Mouse (Mus musculus) layer of hippocampus, adult 8-10 months (tissue): ENCODE measurements around the gene Hoxa10. TPM values are rescaled to one million over a fixed set of nuclear protein-coding genes. Genes with fewer than 3 reads are reported as not detected.

ENCODE experiments used
- DNase-seq, 2 experiments: peaks; one replicate each; pipeline ENCODE4 v3.0.0; 2022; ENCODE audit warnings: low spot score in 2 of 2
- total RNA-seq, 4 experiments: library from RNA; stranded (reverse); gene quantifications; 2 replicates each; pipeline ENCODE4 v1.2.4; 2022

The Hoxa10 gene
- total RNA-seq = not detected

- no peak for DNase-seq
These were observed at the start of gene Hoxa10 for GRCm38 (mm10) chr6:52240389-52241000. TSS of gene Hoxa10 (minus strand) at chr6:52240854.

DNA sequence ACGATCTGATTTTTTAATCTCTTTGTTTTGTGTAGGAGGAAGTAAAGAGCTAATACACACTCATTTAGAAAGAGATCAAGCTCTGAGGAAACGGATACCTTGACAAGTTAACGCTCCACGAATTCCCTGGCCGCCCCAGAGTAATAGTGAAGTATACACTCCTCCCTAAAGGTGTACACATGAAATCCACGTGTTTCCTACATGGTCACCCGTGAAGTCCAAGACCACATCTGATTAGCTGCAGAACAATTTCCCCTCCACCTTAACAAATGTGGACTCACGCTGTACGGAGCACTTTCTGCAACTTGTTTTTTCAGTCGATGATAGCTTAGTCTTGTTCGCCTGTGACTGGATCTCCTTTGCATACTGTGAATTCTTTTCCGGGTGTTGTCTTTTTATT lies 49.5 kb upstream of the Hoxa10 start:
- no peak for DNase-seq

DNA sequence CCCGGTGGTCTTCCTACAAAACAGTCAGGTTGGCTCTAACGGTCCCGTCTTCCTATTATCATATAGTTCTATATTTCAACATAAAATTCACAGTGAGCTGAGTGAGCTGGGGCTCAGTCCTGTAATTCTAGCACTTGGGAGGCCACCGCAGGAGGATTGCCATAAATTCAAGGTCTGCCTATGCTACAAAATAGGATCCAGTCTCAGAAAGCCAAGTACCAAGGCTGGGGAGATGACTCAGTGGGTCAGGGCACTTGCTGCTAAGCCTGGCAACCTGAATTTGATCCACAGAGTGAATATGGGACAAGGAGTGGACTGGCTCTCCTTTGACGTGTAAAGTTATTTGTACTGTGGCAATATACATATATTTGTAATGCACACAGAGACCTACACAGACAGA lies 43.2 kb upstream of the Hoxa10 start:
- DNase-seq = no peak

DNA sequence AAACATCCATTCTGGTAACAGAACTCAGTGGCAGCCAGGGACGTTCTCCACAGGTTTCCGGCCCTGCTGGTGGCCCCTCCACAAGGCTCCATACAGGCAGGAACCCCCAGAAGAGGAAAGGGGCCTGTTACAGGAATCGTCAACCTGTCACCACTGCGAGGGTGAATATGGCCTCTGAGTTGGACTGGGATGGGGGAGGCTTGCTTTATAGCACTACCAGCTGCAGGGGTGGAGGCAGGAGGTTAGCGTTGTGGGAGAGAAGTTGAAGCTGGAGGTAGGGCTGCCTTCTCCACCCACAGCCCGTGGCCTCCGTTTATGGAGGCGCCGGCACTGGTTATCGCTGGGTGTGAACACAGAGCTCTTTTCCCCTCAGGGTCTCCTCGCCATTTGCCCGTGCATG lies 40.4 kb upstream of the Hoxa10 start:
- no peak for DNase-seq

DNA sequence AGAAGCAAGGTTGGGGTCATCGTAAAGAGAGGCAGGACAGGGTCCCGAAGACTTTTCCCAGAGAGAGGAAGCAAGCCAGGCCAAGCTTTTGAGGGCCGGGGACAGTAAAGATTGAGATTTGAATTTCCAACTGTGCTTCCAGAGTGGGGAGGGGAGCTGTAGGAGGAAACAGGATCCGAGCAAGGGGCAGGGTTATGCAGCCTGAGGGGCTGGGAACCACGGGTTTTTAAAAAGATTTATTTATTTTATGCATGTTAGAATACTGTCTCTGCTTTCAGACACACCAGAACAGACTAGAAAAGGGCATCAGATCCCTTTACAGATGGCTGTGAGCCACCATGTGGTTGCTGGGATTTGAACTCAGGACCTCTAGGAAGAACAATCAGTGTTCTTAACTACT lies 36.3 kb upstream of the Hoxa10 start:
- DNase-seq = no peak

DNA sequence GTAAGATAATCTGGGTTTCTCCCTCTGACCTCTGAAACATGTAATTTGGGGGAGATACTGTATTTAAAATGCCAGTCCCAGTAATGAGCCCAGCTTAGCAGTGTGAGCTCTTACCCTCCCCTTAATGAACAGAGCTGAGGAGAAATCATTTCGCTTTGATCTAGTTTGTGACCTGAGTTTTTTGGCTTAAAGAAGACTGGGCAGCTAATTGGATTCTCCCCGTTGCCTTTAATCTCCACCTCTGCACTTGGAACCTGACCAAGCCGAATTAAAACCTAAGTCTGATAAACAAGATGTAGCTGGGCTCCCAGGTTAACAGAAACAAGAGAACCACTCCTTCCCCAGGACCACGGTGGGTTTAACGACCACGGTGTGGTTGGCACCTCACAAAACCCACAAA lies 35.7 kb upstream of the Hoxa10 start:
- DNase-seq = no peak

DNA sequence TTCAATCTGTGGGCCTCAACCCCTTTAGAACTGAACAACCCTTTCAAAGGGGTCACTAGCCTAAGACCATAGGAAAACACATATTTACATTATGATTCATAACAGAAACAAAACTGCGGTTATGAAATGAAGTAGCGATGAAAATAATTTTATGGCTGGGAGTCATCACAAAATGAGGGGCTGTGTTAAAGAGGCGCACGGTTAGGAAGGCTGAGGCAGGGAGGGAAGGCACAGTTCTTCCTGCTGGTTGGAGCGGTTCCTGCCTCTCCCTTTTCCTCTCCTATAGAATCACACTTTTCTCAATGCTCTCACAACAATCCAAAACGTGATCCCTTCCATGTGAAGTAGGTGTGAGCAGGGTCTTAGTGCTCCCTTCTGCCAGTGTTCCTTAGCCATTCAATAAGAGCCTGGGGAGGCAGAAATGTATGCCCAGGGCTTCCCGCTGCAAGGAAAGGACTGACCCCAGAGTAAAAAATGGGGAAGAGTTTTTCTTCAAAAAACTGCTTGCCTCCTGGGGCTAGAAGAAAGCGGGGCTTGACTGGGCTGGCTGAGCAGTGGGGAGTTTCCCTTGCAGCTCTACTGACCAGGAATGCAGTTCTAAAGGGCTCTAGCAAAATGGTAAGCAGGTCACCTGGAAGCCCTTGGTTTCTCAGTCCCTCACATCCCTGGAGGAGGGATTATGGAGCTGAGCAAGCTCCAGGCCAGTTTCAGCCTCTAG lies 35.1 kb upstream of the Hoxa10 start:
- DNase-seq = no peak

- no peak for DNase-seq
These were observed 33.9 kb upstream of the Hoxa10 start for GRCm38 (mm10) chr6:52274576-52274975.

DNA sequence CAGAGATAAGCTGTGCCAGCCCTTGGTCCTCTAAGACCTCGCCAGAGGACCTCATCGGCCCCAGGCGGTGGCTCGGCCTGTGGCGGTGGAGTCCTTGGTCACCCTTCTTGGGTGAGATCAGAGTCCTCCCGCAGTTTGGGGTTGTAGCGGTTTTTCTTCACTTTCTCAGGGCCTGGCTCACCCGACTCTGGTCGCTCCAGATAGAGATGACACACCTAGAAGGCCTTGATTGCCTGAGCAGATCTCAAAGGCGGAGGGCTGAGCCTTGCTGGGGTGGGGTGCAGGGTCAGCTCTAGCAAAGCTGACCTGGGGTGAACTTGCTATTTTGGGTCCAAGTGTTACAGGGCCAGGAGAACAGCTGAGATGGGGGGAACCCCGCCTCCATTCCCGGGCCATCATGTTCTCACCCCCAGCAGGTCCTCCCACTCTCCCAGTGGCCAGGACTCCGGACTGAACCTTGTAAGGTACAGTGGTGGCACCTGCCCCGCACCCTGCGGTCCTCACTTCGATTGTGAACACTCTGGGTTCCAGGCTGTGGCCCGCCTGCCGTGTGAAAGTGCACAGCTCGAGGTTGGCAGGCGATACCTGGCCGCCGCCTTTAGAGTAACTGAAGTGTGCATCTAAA lies 33.1 kb upstream of the Hoxa10 start:
- DNase-seq = no peak

GRCm38 (mm10) chr6:52272766-52273655 lies 32.4 kb upstream of the Hoxa10 start:
- DNase-seq = no peak

GRCm38 (mm10) chr6:52270494-52271480 lies 30.1 kb upstream of the Hoxa10 start:
- peak in 1 of 2 experiments; percentile 58 for DNase-seq

DNA sequence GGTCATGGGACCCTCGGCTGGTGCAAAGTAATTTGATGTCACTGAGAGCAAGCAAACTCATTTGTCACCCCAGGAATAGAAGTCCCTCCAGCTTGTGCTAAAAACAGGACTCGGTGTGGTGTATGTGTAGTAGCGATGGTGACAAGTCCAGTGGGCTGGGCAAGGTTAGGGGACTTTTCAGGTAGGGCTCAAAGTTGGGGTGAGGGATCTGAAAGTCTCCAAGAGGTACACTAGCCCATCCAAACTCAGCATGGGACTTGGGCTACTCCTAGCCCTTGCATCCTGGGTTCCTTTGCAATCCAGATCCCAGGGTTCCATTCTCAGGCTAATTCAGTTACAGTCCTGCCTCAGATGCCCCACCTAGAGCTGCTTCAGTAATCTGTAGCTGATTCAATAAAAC lies 28.1 kb upstream of the Hoxa10 start:
- no peak for DNase-seq

DNA sequence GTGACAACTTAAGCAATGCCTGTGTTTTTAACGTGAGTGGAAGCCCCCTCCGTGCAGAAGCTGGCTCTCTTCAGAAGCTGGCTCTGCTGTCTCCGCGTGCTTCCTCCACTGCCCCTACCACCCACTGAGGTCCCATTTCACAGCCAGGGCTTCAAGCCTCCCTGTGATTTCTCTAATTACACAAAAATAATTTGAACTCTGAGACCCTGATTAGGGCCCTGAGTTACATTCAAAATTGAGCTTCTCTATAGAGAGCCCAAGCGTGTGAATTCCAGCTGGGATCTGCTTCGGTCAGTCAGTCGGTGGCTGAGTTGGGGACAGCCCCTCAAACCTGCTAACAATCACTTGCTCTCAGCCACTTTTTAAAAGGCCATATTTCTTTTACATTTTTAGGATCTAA lies 27.7 kb upstream of the Hoxa10 start:
- no peak for DNase-seq

- no peak for DNase-seq
These were observed 27.0 kb upstream of the Hoxa10 start for GRCm38 (mm10) chr6:52267691-52268090.

DNA sequence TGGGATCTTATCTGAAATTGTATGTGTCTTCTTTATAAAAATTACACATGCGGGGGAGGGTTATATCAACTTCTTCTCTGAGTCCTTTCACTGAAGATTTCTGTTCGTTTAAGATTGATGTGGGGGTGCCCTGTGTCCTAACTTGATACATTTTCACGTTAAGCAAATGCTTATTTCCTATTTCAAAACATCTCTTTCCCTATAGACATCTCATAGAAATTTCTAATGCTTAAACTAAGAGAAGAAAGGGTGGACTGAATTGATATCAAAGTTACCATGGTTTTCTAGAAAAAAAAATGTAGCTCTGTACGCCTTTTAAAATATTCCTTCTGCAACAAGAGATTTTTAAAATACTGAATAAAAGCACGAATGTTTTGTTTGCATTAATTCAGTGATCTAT lies 26.6 kb upstream of the Hoxa10 start:
- no peak for DNase-seq

GRCm38 (mm10) chr6:52266666-52266985 lies 26.0 kb upstream of the Hoxa10 start:
- DNase-seq = no peak

DNA sequence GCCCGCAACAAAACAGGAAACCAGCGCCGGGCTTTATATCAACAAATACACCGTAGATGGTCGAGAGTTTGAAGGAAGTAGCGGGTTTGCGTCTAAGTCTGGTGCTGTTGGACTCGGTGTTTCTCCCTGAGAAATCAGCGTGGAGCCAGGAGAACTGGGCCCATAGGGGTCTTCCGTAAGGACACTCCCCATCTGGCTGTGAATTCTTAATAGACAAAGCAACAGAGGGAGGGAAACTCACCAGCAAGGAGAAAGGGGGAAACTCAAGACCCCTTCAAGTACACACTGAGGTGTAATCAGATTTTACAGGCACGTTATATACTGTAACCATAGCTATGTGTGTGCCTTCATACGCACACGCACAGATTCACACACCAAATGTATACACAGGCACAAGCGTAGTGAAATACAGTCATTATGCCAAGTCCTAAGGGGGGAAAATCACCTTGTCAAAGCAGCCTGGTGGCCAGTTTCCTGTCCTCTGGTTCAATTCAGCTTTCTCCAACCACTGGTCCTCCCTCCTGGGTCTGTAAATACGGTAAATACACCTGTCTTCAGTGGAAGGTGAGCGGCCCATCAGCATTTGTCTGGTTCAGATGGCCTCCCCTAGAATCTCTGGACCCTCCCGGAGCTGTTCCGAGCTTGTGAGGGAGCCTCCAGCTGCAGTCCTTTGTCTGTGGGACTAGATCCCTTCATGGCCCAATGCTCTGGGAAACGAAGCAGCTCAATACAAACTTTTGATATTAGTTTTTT lies 25.4 kb upstream of the Hoxa10 start:
- DNase-seq = no peak

DNA sequence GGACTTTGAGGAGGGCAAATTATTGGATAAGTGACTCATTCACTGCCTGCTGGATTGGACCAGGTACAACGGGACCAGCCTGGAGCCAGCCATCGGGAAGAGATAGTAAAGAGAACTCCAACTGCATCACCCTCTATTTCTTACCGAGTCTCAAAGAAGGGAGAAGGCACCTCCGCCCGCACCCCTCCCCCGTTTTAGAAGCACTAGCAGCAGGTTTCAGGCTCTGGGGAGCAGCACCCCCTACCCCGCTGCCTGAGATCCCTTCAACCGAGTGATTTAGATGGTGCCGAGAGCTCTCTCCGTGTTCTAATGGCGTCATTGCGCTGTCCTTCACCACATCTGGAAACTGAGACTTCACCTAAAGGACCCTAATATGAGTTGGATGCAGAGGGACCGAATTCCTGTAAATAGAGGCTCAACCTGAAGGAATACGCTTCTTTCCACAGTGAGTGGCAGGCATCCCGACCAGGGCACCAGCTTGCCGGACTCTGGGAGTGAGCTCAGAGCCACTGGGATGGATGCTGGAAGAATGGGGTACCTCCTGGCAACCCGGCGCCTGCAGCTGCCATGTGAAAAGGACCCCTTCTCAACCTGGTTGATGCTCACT lies 24.8 kb upstream of the Hoxa10 start:
- DNase-seq = no peak

- no peak for DNase-seq
These were observed 23.6 kb upstream of the Hoxa10 start for GRCm38 (mm10) chr6:52264106-52264790.
